Mouse (Mus musculus): ENCODE measurements around the gene Rps11.

GRCm38 (mm10) chr7:45151303-45151702, 27.1 kb upstream of the Rps11 start:
- TF ChIP-seq CTCF (IDR thresholded peaks at IDR 0.05; ENCODE audit: extremely low read depth, insufficient read depth, insufficient read length, insufficient replicate concordance) (no peak), POLR2A (IDR thresholded peaks at IDR 0.05; ENCODE audit: low read depth, low read length) (no peak)
